Mouse (Mus musculus): ENCODE data around the gene Rpgrip1l.

Gene Rpgrip1l

GRCm38 (mm10) chr8:91312835-91313832, at the start of gene Rpgrip1l, which contains the start of gene Fto:
Gene Rpgrip1l (minus strand): TSS chr8:91313262.
Gene Fto (plus strand): TSS chr8:91313525.
- DNase-seq (ENCODE audit: low read depth, low spot score), result peak; percentile 99

GRCm38 (mm10) chr8:91360644-91361357, 47.7 kb upstream of the Rpgrip1l start:
- no peak for DNase-seq (ENCODE audit: low read depth, low spot score)

- DNase-seq (ENCODE audit: low read depth, low spot score), result no peak
Observed at GRCm38 (mm10) chr8:91359511-91359910, 46.4 kb upstream of the Rpgrip1l start.

GRCm38 (mm10) chr8:91358016-91358415, 45.0 kb upstream of the Rpgrip1l start:
- no peak for DNase-seq (ENCODE audit: low read depth, low spot score)

- DNase-seq (ENCODE audit: low read depth, low spot score), result no peak
Observed at GRCm38 (mm10) chr8:91357493-91358014, 44.5 kb upstream of the Rpgrip1l start.

DNA sequence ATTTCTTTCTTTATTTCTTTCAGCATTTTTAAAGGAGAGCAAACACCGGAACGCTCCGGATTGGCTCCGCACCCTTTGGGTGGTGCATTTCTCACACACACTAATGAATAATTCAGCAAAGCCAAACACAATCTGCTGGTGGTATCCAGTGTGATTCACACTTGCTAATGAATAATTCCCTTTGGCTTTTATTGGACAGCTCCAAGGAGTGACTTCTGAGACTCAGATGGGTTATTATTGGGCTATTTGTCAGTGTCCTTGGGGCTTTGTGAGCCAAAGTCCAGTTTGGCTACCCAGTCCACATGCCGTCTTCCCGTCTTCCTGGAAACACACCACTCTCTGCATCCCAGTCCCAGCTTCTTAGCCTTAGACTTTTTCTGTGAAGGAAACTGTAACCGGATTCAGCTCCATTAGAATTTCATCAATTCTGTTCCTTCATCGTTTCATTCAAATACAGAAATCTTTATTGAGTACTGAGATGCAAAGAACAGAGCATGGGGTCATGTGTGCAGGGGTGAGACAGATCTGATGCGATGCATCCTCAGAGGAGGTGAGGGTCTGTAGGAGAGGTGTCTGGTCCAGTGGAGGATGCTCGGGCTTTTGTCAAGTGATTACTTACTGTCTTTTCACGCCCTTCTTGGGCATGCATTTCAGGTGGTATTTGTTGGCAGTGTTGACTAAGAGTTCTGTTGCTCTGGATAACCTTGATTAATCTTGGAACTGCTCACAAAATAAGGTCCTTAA, 43.1 kb upstream of the Rpgrip1l start:
- DNase-seq (ENCODE audit: low read depth, low spot score), result no peak

GRCm38 (mm10) chr8:91355301-91355905, 42.3 kb upstream of the Rpgrip1l start:
- no peak for DNase-seq (ENCODE audit: low read depth, low spot score)

- peak; percentile 18 for DNase-seq (ENCODE audit: low read depth, low spot score)
Observed at GRCm38 (mm10) chr8:91353907-91354306, 40.8 kb upstream of the Rpgrip1l start.

DNA sequence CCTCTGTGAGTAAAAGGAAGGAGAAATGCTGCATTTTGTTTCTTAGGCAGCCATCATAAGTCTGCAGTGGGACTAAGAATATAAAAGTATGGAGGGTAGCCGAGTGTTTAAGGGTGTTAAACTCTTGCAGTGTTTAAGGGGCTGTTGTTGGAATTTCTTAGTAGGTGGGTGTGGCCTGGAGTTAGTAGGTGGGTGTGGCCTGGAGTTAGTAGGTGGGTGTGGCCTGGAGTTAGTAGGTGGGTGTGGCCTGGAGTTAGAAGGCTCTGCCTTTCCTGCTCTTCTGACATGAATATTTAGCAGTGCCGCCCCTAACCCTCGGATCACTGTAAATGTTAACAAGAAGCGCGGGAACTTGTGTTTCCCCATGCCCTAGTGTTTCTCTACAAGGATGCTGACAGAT, 40.0 kb upstream of the Rpgrip1l start:
- no peak for DNase-seq (ENCODE audit: low read depth, low spot score)

DNA sequence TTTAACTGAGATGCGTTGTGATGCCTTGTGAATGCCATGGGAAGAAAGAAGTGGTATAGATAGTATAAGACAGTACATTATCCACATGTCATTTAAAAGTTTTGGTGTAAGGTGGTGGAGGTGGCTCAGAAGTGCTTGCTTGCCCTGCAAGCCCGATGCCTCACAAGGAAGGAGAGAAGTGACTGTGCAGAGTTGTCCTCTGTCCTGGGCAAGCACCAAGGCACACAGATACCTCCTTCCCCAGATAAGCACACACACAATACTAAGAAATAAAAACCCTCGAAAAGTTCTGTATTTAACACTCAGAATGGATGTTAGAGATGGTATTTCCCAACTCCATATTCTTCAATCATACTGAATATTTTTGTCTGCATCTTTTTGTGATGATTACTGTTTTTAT, 39.5 kb upstream of the Rpgrip1l start:
- DNase-seq (ENCODE audit: low read depth, low spot score), result no peak

DNA sequence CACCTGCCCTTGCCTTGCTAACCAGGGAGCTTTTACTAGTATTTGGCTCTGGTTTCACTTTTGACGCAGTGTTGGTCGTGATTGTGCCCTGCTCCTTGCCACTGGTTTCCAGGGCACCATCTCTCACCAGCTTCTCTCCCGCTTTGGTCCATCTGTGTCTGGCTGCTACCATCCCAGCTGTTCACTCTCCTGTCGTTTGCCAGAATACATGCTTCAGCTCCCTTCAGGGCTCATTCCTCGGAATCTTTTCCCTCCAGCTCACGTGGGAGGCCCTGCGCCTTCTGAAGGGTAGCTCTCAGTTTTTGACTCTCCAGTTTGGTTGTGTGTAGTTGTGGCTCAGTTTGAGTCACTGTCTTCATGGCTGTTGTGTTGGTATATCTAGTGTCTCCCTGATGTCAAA, 37.6 kb upstream of the Rpgrip1l start:
- DNase-seq (ENCODE audit: low read depth, low spot score), result no peak

- DNase-seq (ENCODE audit: low read depth, low spot score), result no peak
Observed at GRCm38 (mm10) chr8:91349816-91350215, 36.8 kb upstream of the Rpgrip1l start.

GRCm38 (mm10) chr8:91347595-91347994, 34.5 kb upstream of the Rpgrip1l start:
- DNase-seq (ENCODE audit: low read depth, low spot score), result no peak

DNA sequence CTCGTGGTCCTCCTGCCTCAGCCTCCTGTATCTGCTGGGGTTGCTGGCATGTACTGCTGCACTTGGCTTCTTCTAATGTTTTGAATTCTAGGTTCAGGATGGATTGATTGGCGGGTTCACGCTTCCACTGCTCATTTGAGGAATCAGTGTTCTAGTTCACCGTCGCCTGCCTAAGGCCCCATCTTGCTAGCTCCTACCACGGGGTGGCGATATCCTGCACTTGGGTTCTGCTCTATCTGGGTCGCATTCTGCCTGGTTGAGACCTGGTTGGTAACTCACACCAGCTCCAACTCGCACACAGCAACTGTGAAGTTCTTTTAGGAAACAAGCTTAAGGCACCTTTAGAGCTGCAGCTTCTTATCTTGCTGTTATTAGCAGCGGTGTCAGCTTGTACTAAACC, 34.1 kb upstream of the Rpgrip1l start:
- DNase-seq (ENCODE audit: low read depth, low spot score), result no peak

- no peak for DNase-seq (ENCODE audit: low read depth, low spot score)
Observed at GRCm38 (mm10) chr8:91344659-91345058, 31.6 kb upstream of the Rpgrip1l start.

GRCm38 (mm10) chr8:91342798-91343197, 29.7 kb upstream of the Rpgrip1l start:
- no peak for DNase-seq (ENCODE audit: low read depth, low spot score)

GRCm38 (mm10) chr8:91342196-91342595, 29.1 kb upstream of the Rpgrip1l start:
- no peak for DNase-seq (ENCODE audit: low read depth, low spot score)

- peak; percentile 18 for DNase-seq (ENCODE audit: low read depth, low spot score)
Observed at GRCm38 (mm10) chr8:91340746-91341145, 27.7 kb upstream of the Rpgrip1l start.

- DNase-seq (ENCODE audit: low read depth, low spot score), result no peak
Observed at GRCm38 (mm10) chr8:91339651-91340050, 26.6 kb upstream of the Rpgrip1l start.

DNA sequence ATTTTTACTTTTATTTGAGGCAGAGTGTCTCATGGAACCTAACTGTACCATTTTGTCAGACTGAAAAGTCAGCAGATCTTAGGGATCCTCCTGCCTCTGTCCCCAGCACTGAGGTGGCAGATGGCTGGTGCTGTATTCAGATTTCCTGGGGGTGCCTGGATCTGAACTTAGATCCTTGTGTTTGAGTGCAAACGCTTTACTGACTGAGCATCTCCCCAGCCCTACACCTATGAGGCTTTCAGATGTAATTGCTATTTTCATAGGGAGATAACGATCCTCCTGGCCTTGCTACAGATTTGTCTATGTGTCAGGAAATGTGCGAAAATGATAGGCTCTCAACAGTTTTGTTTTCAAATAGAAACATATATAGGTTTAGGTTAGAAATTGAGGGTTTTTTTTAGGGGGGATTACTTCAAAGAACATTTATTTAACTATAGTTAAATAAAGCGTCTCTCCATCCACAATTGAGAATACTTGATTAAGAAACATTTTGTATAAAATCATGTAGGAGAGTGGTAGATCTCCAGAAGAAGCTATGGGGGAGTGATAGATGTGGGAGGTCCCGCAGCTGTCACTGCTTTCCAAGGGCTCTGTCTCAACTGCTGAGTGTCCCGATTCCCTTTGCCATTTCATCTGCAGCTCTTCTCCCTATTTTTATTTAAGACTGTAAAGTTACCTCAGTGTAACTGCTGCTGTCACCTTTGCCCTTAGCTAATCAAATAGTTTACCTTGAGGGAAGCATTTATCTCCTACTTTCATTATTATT, 25.5 kb upstream of the Rpgrip1l start:
- DNase-seq (ENCODE audit: low read depth, low spot score), result no peak
